Mouse (Mus musculus): ENCODE data around the gene Mthfd1l. TPM values are rescaled to one million over a fixed set of nuclear protein-coding genes. Genes with fewer than 3 reads are reported as not detected.
"Not testable (repeated sequence)": the region's sequence is repeated elsewhere in the genome, so short reads cannot be mapped to it uniquely, and the experiment has no call there.

Gene Mthfd1l
- polyA plus RNA-seq, 2 experiments from 2014 or later, result 13.4 to 21.5 TPM

DNA sequence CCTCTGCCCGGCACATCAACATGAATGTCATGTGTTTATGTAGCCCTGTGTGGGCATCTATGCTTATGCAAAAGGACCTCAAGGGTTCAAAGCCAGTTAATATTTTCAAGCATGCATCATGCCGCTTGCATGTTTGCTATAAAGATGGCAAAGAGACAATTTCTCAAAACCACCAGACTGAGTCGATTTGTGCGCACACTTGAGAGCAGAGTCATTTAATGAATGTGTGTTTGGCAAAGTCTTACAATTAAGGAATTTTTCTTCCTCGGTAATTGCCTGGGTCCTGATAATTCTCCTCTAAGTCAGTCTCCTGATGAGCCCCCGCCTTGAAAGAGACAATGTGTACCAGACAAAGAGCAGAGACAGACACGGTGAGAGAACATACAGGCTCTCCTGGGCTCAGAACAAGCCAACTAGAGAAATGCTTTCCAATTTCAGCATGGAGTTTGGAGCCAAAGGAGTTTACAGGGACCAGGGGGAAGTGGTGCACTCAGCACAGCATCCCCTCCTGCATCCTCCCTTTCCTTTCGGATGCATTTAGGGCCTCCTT, 186.7 kb downstream of the Mthfd1l start:
- ATAC-seq, result no peak

GRCm38 (mm10) chr10:4160242-4160785, 187.4 kb downstream of the Mthfd1l start:
- no peak for ATAC-seq

GRCm38 (mm10) chr10:4162049-4162448, 189.1 kb downstream of the Mthfd1l start:
- ATAC-seq, result no peak

- no peak for ATAC-seq
Observed at GRCm38 (mm10) chr10:4162976-4163375, 190.1 kb downstream of the Mthfd1l start.

DNA sequence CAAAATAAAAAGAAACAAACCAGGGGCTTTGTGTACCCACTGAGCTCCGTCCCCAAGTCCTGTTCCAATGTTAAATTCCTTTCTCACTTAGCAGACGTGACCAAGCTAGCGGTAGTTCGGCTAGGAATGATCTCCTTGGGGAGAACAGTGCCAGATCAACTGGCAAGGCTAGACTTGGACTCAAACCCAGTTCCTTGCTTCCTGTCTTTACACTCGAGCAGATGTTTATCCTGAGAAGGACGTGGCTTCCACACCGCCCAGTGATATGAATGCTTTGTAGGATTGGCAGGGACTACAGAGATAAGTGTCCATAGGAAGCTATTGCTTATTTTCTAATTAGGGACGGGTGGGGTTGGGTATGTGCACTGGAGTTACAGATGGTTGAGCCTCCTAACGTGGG, 191.8 kb downstream of the Mthfd1l start:
- ATAC-seq, result no peak

DNA sequence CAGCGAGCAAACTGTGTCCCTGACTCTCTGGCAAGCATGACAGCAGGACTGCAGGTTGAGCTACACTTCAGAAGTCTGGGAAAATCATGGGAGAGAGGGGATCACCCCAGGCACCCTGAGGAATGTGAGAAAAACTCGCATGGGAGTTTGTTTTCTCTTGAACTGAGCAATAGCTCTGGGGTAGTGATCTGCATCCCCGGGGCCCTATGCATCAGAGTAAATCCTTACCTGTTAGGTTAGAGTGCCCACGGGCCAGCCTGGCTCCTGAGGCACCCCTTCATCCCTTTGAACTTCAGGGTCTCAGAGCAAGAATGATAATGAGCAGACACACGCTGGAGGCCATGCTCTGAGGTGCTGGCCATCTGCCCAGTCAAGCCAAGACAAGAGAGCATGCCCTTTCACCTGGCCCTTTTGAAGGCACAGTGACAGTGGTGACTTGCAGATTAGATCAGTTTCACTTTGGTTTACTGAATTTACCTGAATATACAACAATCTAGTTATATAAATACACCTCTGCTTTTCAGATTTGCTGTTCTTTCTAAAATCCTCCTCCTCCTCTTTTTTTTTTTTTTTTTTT, 195.4 kb downstream of the Mthfd1l start:
- ATAC-seq, result no peak

- ATAC-seq, result no peak
Observed at GRCm38 (mm10) chr10:4174229-4174628, 201.3 kb downstream of the Mthfd1l start.

- ATAC-seq, result no peak
Observed at GRCm38 (mm10) chr10:4174717-4175116, 201.8 kb downstream of the Mthfd1l start.

DNA sequence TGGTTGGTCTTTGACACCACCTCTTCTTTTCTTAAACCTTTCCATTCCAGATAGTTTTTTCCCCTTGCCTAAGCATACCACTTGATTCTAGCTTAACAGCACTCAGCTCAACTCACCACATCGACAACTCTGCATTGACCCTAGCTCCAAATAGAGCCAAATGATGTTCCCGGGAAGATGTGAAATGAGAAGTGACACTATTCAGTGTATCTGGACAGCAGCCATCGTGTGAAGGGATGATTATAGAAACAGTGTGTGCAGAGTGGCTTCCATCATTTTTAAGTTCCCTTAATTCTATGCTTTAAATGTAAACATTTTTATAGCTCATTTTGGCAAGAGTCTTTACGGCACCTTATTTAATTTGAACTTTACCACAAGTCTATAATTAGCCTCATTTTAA, 204.4 kb downstream of the Mthfd1l start:
- no peak for ATAC-seq

DNA sequence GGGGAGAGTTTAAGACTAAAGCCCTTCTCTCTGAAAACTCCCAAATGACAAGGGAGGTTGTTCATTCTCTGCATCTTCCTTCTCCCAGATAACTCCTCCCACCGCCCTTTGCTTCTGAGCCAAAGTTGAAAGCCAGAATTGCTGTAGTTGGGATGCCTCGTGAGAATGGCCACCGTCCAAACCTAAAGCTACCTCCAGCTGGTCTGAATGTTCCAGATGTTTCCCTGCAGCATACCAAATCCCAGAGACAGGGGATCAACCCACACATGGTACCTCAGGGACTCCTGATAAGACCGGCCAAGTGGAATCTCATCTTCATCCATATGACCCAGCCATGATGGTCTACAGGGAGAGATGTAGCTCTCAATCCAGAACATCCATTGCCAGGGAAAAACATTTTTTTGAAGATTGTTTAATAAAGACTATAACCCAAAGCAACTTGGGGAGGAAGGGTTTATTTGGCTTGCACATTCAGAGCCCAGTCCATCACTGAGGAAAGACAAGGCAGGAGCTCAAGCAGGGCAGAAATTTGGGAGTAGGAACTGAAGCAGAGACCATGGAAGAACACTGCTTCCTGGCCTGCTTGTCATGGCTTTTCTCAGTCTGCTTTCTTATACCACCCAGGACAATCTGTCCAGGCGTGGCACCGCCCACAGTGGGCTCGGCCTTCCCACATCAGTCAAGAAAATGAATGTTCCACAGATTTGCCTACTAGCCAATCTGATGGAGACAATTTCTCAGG, 206.3 kb downstream of the Mthfd1l start:
- ATAC-seq, result no peak

- ATAC-seq, result no peak
Observed at GRCm38 (mm10) chr10:4181953-4182352, 209.0 kb downstream of the Mthfd1l start.

- no peak for ATAC-seq
Observed at GRCm38 (mm10) chr10:4182406-4182805, 209.5 kb downstream of the Mthfd1l start.

- ATAC-seq, result no peak
Observed at GRCm38 (mm10) chr10:4188614-4189402, 215.9 kb downstream of the Mthfd1l start.

DNA sequence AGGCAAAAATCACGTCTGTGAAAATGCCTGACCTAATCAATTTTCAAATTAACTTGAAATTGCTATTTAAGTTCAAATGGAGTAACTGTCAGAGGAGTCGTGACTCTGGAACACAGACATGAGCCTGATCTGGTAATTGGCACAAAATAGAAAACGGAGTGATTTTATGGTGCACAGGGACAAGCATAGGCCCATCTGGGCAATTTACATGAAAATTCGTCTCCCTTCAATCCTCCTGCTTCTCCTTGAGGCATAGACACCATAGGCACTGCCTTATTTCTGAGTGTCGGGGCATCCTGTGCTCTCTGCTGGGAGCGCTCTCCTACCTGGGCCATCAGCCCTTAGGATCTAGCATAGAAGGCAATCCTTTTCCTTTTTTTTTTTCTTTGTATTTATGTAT, 216.5 kb downstream of the Mthfd1l start:
- ATAC-seq, result no peak

GRCm38 (mm10) chr10:4198978-4199377, 226.1 kb downstream of the Mthfd1l start:
- no peak for ATAC-seq

GRCm38 (mm10) chr10:4199926-4200325, 227.0 kb downstream of the Mthfd1l start:
- ATAC-seq, result no peak

GRCm38 (mm10) chr10:4200546-4201104, 227.7 kb downstream of the Mthfd1l start:
- no peak for ATAC-seq

DNA sequence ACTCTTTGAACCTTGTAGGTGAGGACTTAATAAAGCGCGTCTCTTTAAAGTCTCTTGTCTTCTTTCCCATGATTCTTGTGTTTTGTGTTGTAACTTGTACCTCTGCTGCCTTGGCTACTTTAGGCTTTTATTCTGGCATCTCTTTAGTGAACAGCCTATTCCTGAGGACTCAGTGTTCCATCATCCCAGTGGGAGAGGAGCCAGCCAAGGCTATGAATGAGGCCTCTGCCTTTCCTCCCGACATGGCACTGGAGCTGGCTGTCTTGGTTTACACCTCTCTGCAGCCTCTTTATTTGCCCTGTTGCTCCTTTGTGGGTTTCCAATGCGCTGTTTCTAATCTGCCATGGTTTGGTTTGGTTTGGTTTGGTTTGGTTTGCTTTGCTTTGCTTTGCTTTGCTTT, 228.2 kb downstream of the Mthfd1l start:
- no peak for ATAC-seq

- not testable (repeated sequence) for ATAC-seq
Observed at GRCm38 (mm10) chr10:4203651-4204050, 230.7 kb downstream of the Mthfd1l start.

DNA sequence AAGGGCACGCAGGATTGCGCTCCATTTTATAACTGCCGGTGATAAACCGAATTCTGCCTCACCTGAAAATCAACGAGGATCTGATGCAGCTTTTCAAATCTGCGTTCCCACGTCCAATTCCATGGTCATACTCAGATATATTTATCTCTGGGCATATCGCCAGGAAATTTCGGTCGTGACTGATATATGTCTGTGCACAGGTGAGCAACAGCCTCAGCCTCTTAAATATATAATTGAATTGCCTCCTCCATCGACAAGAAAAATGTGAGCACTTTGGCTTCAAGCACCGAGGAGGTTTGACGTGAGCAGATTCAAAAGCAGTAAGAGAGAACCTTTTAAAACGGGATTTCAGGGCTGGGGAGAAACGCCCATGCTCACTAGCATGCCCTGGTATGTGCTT, 236.1 kb downstream of the Mthfd1l start:
- ATAC-seq, result no peak

DNA sequence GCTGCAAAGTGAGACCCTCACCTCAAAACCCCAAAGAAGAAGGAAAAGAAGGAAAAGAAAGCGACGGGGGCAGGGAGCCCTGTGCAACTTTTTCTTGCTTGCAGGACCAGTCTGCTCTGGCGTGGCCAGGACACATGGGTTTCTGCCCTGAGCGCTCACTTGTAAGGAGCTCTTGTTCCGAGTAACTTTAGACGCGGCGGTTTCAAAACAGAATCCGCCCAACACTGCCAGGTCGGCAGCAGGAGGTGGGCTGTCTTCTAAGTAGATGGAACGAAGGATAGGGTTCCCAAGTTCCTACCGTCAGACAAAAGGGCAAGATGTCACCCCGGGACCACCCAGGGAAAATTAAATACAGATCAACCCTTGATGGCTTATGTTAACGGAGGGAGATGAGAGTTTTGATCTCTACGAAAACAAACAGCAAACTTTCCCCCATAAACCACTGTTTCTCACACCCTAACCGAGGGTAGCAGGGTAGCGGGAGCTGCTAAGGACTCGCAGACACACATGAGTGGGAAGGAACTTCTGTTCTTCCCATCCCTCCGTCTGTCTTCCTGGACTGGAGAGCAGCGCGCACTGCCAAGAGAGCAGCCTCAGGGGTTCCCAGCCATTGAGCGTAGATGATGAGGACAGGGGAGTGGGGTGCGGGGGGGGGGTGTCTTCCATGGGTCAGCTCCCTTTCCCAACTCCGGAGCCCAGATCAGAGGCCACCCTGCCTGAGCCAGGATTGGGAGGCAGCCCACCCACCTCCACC, 237.6 kb downstream of the Mthfd1l start:
- ATAC-seq, result no peak

DNA sequence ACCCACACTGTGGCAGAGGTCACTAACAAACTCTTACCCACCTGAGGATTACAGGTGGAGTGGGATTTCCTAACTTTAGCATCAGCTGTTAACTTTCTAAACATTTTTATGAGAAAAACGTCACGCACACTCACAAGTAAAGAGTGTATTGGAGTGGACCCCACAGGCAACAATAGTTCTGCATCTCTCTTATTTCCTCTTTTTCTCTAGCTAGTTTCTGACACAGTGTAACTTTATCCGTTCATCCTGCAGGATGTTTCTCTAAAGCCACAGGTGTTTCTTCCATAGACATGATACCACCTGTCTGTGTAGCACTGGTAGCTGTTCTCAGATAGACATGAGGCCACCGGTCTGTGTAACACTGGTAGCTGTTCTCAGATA, 238.1 kb downstream of the Mthfd1l start:
- ATAC-seq, result no peak
